Mouse (Mus musculus) Patski (cell line): ENCODE results near the gene Gm49366. TPM values are rescaled to one million over a fixed set of nuclear protein-coding genes. Genes with fewer than 3 reads are reported as not detected.
"Not testable (repeated sequence)": the region's sequence is repeated elsewhere in the genome, so short reads cannot be mapped to it uniquely, and the experiment has no call there.

Experiments
- ATAC-seq: fragments of 100-300 bp; one replicate; pipeline ENCODE4 v1.8.0; 2021
- CTCF ChIA-PET: fragments of 350-600 bp; sonication (Branson Sonifier 250); formaldehyde crosslinking; loops from one replicate; lab custom pipeline; 2022; ENCODE audit warnings: inconsistent platforms; lab: Charles Lee
- POLR2A ChIA-PET: fragments of 350-600 bp; sonication (Branson Sonifier 250); formaldehyde crosslinking; loops from one replicate; lab custom pipeline; 2022; ENCODE audit warnings: antibody characterized with exemption, inconsistent platforms; lab: Charles Lee
- DNase-seq: peaks from one replicate; pipeline ENCODE4 v3.0.0-alpha.2; 2011; ENCODE audit warnings: low read depth, low spot score
- H3K27me3 ChIP-seq: fragments of 371-371 bp; one replicate; pipeline ENCODE4 v1.5.1; 2021
- CTCF ChIP-seq: fragments of 100-300 bp; IDR thresholded peaks from one replicate; pipeline ENCODE4 v1.5.1; 2021
- in situ Hi-C: fragments of 300-500 bp; cut with MboI; formaldehyde crosslinking; loops from 3 replicates; pipeline ENCODE4 v1.11.1; 2018; ENCODE audit warnings: low pct_unique_long_range_greater_than_20kb, mixed read lengths
- polyA plus RNA-seq: library from polyadenylated mRNA; unstranded; gene quantifications from one replicate; pipeline ENCODE4 v1.2.3, GENCODE M21; 2021

Gm49366 gene
- not detected for polyA plus RNA-seq

DNA sequence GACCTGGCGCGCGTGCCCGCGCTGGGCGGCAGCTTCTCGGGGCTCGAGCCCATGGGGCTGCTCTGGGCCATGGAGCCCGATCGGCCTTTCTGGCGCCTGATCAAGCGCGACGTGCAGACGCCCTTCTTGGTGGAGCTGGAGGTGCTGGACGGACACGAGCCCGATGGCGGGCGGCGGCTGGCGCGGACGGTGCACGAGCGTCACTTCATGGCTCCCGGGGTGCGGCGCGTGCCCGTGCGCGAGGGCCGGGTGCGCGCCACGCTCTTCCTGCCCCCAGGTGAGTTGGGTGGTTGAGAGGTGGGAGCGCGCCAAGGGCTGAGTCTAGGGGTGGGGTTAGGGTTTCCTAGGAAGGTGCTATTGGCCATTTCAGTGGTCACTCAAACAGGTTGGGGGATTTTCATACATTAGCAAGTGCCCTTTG, at the start of gene Gm49366:
Gene Gm49366 (plus strand): TSS at position 245 of the 421 bp plus-strand sequence.
- DNase-seq, POLR2A ChIA-PET, H3K27me3 ChIP-seq, in situ Hi-C loops, ATAC-seq: not testable (repeated sequence)
- CTCF ChIA-PET: interaction anchor here (1.2 to 1.8 kb wide), 2 partner anchors 7 to 67 kb away, joined by 3 to 4 read pairs; no protein-coding TSS in a partner anchor

DNA sequence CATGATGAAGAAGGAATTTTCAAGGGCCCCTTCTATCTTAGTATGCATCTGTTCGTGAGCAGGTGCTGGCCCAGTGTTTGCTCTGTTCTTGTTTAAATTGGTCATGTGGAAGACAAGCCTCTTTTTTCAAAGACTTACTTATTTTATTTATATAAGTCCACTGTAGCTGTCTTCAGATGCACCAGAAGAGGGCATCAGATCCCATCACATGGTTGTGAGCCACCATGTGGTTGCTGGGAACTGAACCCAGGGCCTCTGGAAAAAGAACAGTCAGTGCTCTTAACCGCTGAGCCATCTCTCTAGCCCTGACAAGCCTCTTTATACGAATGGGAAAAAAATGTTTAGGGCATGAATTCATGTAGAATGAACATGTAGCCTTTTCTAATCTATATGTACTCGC, 49.4 kb upstream of the Gm49366 start:
- in situ Hi-C loops: no loop called here
- DNase-seq: no peak
- ChIA-PET POLR2A (interaction anchor here (1.0 kb wide), 1 partner anchor 22 kb away, joined by 3 read pairs; no protein-coding TSS in a partner anchor), CTCF (interaction anchor here (3.2 to 3.5 kb wide), 2 partner anchors 10 to 41 kb away, joined by 10 to 15 read pairs; no protein-coding TSS in a partner anchor)
- no peaks in the 10 kb centered on the region for H3K27me3 ChIP-seq
- no peak for TF ChIP-seq CTCF
- ATAC-seq: no peak

DNA sequence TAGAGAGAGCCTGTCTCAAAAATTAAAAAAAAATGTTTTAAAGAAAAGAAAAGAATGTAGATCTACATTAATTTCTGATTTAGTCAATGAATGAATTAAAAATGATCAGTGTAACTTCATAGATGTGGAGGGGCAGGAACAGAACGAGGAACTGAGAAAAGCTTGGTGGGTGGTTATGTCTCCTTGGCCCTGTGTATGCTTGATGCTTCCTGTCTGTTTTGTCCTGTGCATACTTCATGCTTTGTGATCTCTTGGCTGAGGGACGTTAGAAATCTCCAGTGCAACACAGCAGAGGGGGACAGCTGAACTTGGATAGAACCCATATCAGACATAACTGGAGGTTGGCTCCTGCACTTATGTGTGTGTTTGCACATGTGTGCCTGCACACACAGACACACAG, 41.5 kb upstream of the Gm49366 start:
- no peak for TF ChIP-seq CTCF
- DNase-seq: no peak
- no peak for ATAC-seq
- H3K27me3 ChIP-seq: no peaks in the 10 kb centered on the region
- in situ Hi-C loops: no loop called here
- CTCF ChIA-PET: no interaction called here
- POLR2A ChIA-PET: interaction anchor here (0.6 kb wide), 1 partner anchor 29 kb away, joined by 3 read pairs; no protein-coding TSS in a partner anchor

DNA sequence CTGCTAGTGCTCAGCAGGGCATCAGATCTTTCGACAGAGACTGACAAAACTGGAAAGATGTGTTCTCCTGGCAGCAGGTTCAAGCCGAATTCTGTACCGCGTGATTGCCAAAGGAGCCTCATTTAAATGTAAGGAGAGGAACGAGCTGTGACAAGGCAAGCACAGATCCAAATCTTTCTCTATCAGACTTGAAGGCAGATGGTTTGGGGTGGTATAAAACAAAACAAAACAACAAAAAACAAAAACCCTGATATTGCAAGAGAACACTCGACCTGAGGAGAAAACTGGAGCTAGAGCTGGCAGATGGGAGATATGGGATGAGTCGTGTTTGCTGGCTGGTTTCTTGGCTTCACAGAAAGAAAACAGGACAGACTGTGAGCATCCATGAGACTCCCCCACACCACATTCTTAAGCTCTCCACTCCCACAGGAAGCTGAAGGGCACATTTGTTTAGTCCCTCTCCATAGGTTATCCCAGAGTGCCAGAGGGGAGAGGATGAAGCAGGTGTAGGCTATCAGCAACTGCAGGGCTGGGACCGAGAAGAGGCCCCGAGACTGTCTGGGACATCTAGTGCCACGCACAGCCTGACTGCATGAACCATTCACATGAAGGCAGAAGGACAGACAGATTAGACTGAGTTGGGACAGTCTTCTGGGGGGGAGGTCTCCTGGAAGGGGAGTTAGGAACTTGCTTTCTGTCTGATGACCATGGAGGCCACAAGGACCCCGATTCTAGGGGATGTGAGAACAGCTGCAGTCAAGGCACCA, 40.2 kb upstream of the Gm49366 start:
- DNase-seq: no peak
- H3K27me3 ChIP-seq: no peaks in the 10 kb centered on the region
- no peak for ATAC-seq
- in situ Hi-C loops: no loop called here
- ChIA-PET POLR2A (no interaction called here), CTCF (interaction anchor here (2.0 kb wide), 1 partner anchor 11 kb away, joined by 10 read pairs; the partner anchor contains the start of gene Acot2)
- TF ChIP-seq CTCF: no peak

DNA sequence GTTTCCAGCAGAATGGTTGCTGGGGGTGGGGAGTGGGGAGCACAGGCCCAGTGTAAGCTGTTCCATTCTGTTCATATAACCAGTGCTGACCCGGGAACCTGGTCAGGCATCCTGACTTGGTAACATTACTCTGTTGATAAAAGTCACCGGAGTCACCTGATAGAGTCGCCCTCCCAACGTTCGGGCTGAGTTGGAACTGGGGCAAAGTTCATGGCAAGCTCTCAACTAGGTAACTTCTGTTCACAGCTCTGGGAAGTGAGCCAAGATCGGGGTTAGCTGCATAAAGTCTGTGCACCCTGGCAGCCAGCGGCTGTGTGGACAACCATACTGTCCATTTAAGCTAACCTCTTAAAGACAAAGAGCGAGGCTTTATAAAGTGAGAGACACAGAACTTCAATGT, 39.5 kb upstream of the Gm49366 start:
- POLR2A ChIA-PET, H3K27me3 ChIP-seq, in situ Hi-C loops, DNase-seq, ATAC-seq: not testable (repeated sequence)
- CTCF ChIA-PET: interaction anchor here (1.2 to 2.0 kb wide), 2 partner anchors 11 to 25 kb away, joined by 3 to 10 read pairs; partner anchors contain the start of gene Acot2

DNA sequence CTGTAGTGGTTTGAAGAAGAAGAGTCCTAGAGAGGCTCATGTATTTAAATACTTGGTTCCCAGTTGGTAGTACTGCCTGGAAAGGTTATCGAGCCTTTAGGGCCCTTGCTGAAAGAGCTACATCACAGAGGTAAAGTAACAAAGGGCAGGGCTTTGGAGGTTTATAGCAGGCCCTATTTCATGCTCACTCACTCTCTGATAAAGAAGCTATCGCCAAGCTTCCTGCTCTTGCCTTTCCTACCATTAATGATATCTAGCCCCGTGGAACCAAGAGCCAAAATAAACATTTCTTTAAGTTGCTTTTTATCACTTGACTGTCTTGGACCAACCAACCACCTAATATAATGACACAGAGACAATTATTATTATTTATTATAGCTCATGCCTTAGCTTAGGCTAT, 38.3 kb upstream of the Gm49366 start:
- ChIA-PET CTCF (interaction anchor here (0.8 to 2.0 kb wide), 4 partner anchors 13 to 62 kb away, joined by 3 to 10 read pairs (median 4); partner anchors contain the start of gene Acot2), POLR2A (no interaction called here)
- in situ Hi-C loops: no loop called here
- TF ChIP-seq CTCF: no peak
- ATAC-seq: no peak
- DNase-seq: no peak
- no peaks in the 10 kb centered on the region for H3K27me3 ChIP-seq

DNA sequence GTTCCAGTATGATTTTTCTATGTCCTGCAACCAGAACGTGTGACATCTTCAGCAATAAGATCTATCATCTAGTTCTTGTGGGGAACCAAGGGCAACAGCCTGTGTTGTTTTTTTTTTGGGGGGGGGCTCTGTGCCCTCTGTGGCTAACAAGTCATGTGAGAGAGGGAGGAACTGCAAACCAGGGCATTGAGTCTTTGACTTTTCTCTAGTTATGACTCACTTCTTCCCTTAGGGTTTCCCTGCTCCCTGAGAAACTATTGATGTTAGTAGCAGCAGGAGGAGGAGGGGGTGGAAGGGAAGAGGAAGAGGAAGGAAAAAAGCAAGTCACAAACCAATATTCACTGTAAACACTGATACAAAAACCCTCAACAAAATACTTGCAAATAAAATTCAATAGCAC, 34.9 kb upstream of the Gm49366 start:
- TF ChIP-seq CTCF: no peak
- POLR2A ChIA-PET: no interaction called here
- CTCF ChIA-PET: no interaction called here
- in situ Hi-C loops: no loop called here
- DNase-seq (no peak), ATAC-seq (no peak)
- H3K27me3 ChIP-seq: no peaks in the 10 kb centered on the region

DNA sequence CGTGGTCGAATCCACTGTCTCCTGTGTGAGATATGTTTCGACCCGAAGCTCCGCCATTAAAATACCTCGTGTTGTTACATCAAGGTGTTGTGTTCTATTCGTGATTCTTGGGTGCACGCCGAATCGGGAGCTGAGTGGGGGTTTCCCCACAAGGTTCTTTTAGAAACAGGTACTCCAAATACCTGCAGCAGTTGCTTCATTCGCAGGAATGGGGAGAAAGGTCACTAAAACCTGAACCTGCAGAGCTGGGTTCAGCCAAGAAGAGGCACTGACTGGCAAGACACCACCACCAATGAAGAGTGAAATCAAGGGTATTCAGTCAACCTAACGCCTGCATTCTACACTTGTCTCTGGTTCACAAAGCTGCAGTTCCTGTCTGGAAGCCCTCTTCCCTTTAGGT, 30.5 kb upstream of the Gm49366 start:
- CTCF ChIA-PET: no interaction called here
- DNase-seq (no peak), ATAC-seq (no peak)
- POLR2A ChIA-PET: no interaction called here
- in situ Hi-C loops: no loop called here
- no peak for TF ChIP-seq CTCF
- H3K27me3 ChIP-seq: no peaks in the 10 kb centered on the region

DNA sequence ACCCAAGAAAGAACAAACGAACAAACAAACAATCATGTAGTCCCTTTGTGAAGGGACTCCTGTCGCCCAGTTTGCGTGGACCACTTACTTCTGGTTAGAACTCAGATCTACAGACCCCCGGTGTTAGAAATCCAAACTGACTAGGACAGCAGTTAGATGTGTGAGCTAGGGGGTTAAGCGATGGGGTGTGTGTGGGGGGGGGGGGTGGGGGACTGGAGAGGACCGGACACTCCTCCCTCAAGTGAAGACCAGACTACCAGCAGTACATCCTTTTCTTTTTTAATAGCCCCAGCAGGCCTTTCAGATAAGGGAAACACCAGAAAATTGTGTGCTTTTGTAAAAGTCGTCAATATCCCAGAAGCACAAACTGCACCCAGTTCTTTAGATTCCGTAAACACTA, 30.0 kb upstream of the Gm49366 start:
- no peak for TF ChIP-seq CTCF
- ChIA-PET POLR2A (no interaction called here), CTCF (no interaction called here)
- DNase-seq (no peak), ATAC-seq (no peak)
- in situ Hi-C loops: no loop called here
- H3K27me3 ChIP-seq: no peaks in the 10 kb centered on the region

DNA sequence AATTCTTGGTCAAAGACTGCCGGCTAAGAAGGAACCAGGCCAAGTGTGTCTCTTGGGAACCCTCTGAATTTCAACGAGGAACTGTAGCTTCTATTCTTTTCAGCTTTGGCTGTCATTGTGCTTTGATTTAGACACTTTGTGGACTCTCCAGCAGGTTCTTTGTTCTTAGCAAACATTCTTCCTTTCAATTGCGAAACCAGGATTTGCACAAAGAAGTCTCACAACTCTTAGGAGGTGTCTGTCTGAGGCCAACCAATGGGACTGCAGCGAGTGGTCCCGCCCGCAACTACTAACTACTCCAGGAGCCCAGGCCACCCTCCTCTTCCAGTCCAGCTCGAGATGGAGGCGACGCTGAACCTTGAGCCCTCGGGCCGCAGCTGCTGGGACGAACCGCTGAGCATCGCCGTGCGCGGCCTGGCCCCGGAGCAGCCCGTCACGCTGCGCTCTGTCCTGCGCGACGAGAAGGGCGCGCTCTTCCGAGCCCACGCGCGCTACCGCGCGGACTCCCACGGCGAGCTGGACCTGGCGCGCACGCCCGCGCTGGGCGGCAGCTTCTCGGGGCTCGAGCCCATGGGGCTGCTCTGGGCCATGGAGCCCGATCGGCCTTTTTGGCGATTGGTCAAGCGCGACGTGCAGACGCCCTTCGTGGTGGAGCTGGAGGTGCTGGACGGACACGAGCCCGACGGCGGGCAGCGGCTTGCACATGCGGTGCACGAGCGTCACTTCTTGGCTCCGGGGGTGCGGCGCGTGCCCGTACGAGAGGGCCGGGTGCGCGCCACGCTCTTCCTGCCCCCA, 29.4 kb upstream of the Gm49366 start, which contains the start of gene Acot1:
Gene Acot1 (plus strand): TSS at position 320 of the 795 bp plus-strand sequence.
- H3K27me3 ChIP-seq, DNase-seq, CTCF ChIA-PET, POLR2A ChIA-PET, in situ Hi-C loops, ATAC-seq: not testable (repeated sequence)
